Mouse (Mus musculus): ENCODE results near the gene Tmem8b. TPM values are rescaled to one million over a fixed set of nuclear protein-coding genes. Genes with fewer than 3 reads are reported as not detected.

Tmem8b gene
- 2.8 and 3.5 TPM in 2 replicates for polyA plus RNA-seq (2014; fragmentation: Nextera tagmentation; extraction: Ambion mirVana)

- WGBS: 3% methylated on average over 31 of the region's 41 CpGs
- peak within 1 kb of the TSS; percentile 83 for H3K4me2 ChIP-seq
Measured at GRCm38 (mm10) chr4:43668782-43669427, at the start of gene Tmem8b, which contains the start of gene Fam221b. Gene Tmem8b, plus strand, starts transcription at chr4:43668971. Gene Fam221b, minus strand, starts transcription at chr4:43669145.

GRCm38 (mm10) chr4:43620146-43620778, 48.5 kb upstream of the Tmem8b start:
- no peak for DNase-seq
- Histone ChIP-seq H3K4me3 (ENCODE audit: low read depth, low read length) (no peak overlapping the region), H3K36me3 (ENCODE audit: insufficient read depth) (no peaks in the 10 kb centered on the region), H3K27ac (ENCODE audit: low read depth) (no peak overlapping the region), H3K9ac (no peak overlapping the region), H3K27me3 (ENCODE audit: insufficient read depth, low read length) (no peaks in the 10 kb centered on the region), H3K4me2 (no peak overlapping the region), H3K9me3 (ENCODE audit: low read depth, low read length) (peaks cover 8% of the 10 kb centered on the region; the same call in 1 of the 2 replicates), H3K4me1 (ENCODE audit: insufficient read depth) (no peaks in the 10 kb centered on the region)
- no peak for TF ChIP-seq CTCF (IDR thresholded peaks at IDR 0.05; ENCODE audit: low read depth)
- 62% methylated on average over 4 of the region's 4 CpGs for WGBS
- ATAC-seq (ENCODE audit: insufficient read depth): no peak

More at GRCm38 (mm10) chr4:43668782-43669427, at the start of gene Tmem8b, which contains the start of gene Fam221b:
- no peak for TF ChIP-seq CTCF (IDR thresholded peaks at IDR 0.05; ENCODE audit: low read depth)
- Histone ChIP-seq H3K36me3 (ENCODE audit: insufficient read depth) (no peaks in the 10 kb centered on the region), H3K27ac (ENCODE audit: low read depth) (peak within 1 kb of the TSS; percentile 46; the same call in 1 of the 2 replicates), H3K4me1 (ENCODE audit: insufficient read depth) (no peaks in the 10 kb centered on the region), H3K9ac (peak within 1 kb of the TSS; percentile 88), H3K4me3 (ENCODE audit: low read depth, low read length) (peak within 1 kb of the TSS; percentile 77), H3K27me3 (ENCODE audit: insufficient read depth, low read length) (peaks cover 7% of the 10 kb centered on the region; the same call in 1 of the 2 replicates), H3K9me3 (ENCODE audit: low read depth, low read length) (no peaks in the 10 kb centered on the region)
- DNase-seq (peak; percentile 94), ATAC-seq (ENCODE audit: insufficient read depth) (peak; percentile 96)

GRCm38 (mm10) chr4:43629106-43629817, 39.5 kb upstream of the Tmem8b start:
- Histone ChIP-seq H3K4me3 (ENCODE audit: low read depth, low read length) (no peak overlapping the region), H3K9me3 (ENCODE audit: low read depth, low read length) (peaks cover 16% of the 10 kb centered on the region), H3K27me3 (ENCODE audit: insufficient read depth, low read length) (peaks cover 11% of the 10 kb centered on the region), H3K9ac (no peak overlapping the region), H3K27ac (ENCODE audit: low read depth) (no peak overlapping the region), H3K4me1 (ENCODE audit: insufficient read depth) (0 out of 2 replicates have a peak, but pooled peaks cover 7% of the 10 kb centered on the region), H3K36me3 (ENCODE audit: insufficient read depth) (no peaks in the 10 kb centered on the region), H3K4me2 (no peak overlapping the region)
- WGBS: 39% methylated on average over 20 of the region's 20 CpGs
- TF ChIP-seq CTCF (IDR thresholded peaks at IDR 0.05; ENCODE audit: low read depth): no peak
- DNase-seq (peak; percentile 23), ATAC-seq (ENCODE audit: insufficient read depth) (no peak)

- Histone ChIP-seq H3K36me3 (ENCODE audit: insufficient read depth) (no peaks in the 10 kb centered on the region), H3K4me2 (peak overlapping the region; percentile 87; the same call in 1 of the 2 replicates), H3K27me3 (ENCODE audit: insufficient read depth, low read length) (peaks cover 11% of the 10 kb centered on the region), H3K27ac (ENCODE audit: low read depth) (no peak overlapping the region), H3K4me3 (ENCODE audit: low read depth, low read length) (no peak overlapping the region), H3K9me3 (ENCODE audit: low read depth, low read length) (peaks cover 9% of the 10 kb centered on the region), H3K4me1 (ENCODE audit: insufficient read depth) (0 out of 2 replicates have a peak, but pooled peaks cover 7% of the 10 kb centered on the region), H3K9ac (no peak overlapping the region)
- TF ChIP-seq CTCF (IDR thresholded peaks at IDR 0.05; ENCODE audit: low read depth): peak; percentile 90
- DNase-seq (peak; percentile 96), ATAC-seq (ENCODE audit: insufficient read depth) (peak; percentile 73)
- 6% methylated on average over 5 of the region's 5 CpGs for WGBS
Measured at GRCm38 (mm10) chr4:43630030-43630581, 38.7 kb upstream of the Tmem8b start.

- H3K36me3 ChIP-seq (ENCODE audit: insufficient read depth): no peaks in the 10 kb centered on the region
- DNase-seq (peak; percentile 23), ATAC-seq (ENCODE audit: insufficient read depth) (peak; percentile 3; the same call in 1 of the 2 replicates)
- 0 out of 2 replicates have a peak, but pooled peaks cover 7% of the 10 kb centered on the region for H3K4me1 ChIP-seq (ENCODE audit: insufficient read depth)
- peak overlapping the region; percentile 84; the same call in 1 of the 2 replicates for H3K9ac ChIP-seq
- peaks cover 3% of the 10 kb centered on the region for H3K9me3 ChIP-seq (ENCODE audit: low read depth, low read length)
- peak overlapping the region; percentile 67 for H3K4me3 ChIP-seq (ENCODE audit: low read depth, low read length)
- peaks cover 11% of the 10 kb centered on the region for H3K27me3 ChIP-seq (ENCODE audit: insufficient read depth, low read length)
- TF ChIP-seq CTCF (IDR thresholded peaks at IDR 0.05; ENCODE audit: low read depth): no peak
- peak overlapping the region; percentile 87 for H3K4me2 ChIP-seq
- peak overlapping the region; percentile 65; the same call in 1 of the 2 replicates for H3K27ac ChIP-seq (ENCODE audit: low read depth)
- WGBS: 27% methylated on average over 5 of the region's 5 CpGs
Measured at GRCm38 (mm10) chr4:43630671-43631045, 38.1 kb upstream of the Tmem8b start.

GRCm38 (mm10) chr4:43631046-43631955, 37.5 kb upstream of the Tmem8b start, which contains the start of gene Npr2:
Gene Npr2, plus strand, starts transcription at chr4:43631935.
- 1% methylated on average over 55 of the region's 70 CpGs for WGBS
- peak; percentile 71 for ATAC-seq (ENCODE audit: insufficient read depth)
- H3K4me1 ChIP-seq (ENCODE audit: insufficient read depth): 0 out of 2 replicates have a peak, but pooled peaks cover 7% of the 10 kb centered on the region

More at GRCm38 (mm10) chr4:43631046-43631955, 37.5 kb upstream of the Tmem8b start, which contains the start of gene Npr2:
- peak within 1 kb of the TSS; percentile 67 for H3K4me3 ChIP-seq (ENCODE audit: low read depth, low read length)
- H3K27ac ChIP-seq (ENCODE audit: low read depth): peak within 1 kb of the TSS; percentile 65
- no peak for TF ChIP-seq CTCF (IDR thresholded peaks at IDR 0.05; ENCODE audit: low read depth)
- no peaks in the 10 kb centered on the region for H3K36me3 ChIP-seq (ENCODE audit: insufficient read depth)
- no peaks in the 10 kb centered on the region for H3K9me3 ChIP-seq (ENCODE audit: low read depth, low read length)
- H3K9ac ChIP-seq: peak within 1 kb of the TSS; percentile 84
- peak within 1 kb of the TSS; percentile 87 for H3K4me2 ChIP-seq
- peaks cover 11% of the 10 kb centered on the region for H3K27me3 ChIP-seq (ENCODE audit: insufficient read depth, low read length)
- DNase-seq: peak; percentile 73

All from lung, embryonic 14.5 days (tissue).